Mouse (Mus musculus): ENCODE results near the gene Pigx.

DNA sequence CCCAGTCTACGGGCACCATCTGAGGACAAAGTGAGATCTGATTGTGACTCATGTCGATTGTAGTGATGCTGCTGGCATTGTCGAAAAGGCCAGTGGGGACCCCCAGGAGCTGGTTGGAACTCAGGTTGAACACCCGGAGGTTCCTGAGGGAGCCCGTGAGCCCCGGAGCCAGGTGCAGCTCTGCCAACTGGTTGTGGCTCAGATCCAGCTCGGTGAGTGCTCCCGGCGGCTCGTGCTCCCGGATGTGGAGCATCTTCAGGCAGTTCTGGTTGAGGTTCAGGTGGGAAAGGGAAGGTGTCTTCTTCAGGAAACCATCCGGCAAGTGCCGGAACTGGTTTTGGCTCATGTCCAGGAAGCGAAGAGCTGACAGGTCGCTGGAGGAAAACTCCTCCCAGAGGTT is 44.2 kb upstream of the Pigx start:
- no peak for TF ChIP-seq CTCF (IDR thresholded peaks at IDR 0.05; ENCODE audit: low read depth, low read length)
- TF ChIP-seq POLR2A (IDR thresholded peaks at IDR 0.05; ENCODE audit: extremely low read depth, insufficient read depth, low read length) = no peak
